Mouse (Mus musculus) spleen, embryonic (tissue): ENCODE measurements at regions not wholly inside any gene's neighbourhood (a gene's known extent, or its start where the extent isn't known, plus 50 kb on each side); places are given as distances from the start of the nearest gene placed in this dataset.

Experiments used
- CTCF ChIA-PET: fragments of 350-600 bp; sonication (Branson Sonifier 250); formaldehyde crosslinking; loops from one replicate; lab custom pipeline; 2022; lab: Charles Lee

DNA sequence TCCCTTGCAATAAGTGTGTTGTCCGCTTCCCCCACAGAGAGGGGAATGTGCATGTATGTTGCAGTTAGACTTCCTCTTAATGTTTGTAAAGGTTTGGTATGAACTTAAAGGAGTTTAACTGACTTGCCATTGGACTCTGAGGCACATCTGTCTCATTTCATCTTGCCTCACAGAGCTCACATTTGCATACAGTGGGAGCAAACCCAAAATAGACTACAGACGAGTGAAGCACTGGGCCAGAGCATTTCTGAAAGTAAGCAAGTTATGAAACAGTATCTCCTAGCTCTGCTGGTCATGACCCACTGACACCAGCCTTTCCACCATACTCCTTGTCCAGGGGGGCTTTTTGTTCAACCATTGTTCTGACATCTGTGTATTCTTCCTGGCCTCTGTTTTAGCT lies 86.8 kb upstream of the Gm15217 start:
- CTCF ChIA-PET: interaction anchor here (0.5 kb wide), 1 partner anchor 10 kb away, joined by 3 read pairs; no protein-coding TSS in a partner anchor

DNA sequence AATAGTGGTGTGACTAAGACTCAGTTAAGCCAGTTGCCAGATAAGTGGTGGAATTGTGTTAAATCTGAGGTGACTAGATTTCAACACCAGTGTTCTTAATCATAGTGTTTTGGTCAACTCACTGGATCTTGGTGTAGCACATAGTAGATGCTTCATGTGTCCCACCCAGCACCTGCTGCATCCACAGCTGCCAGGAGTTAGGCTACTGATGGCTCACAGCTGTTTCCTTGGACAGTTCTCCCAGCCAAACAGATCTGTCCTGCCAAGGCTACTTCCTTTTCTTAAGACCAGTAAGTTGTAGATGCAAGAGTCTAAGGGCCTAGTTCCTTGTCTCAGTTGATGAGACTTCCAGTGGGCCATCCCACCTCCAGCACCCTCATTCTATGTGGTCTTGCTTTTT lies 82.9 kb upstream of the Gm15217 start:
- CTCF ChIA-PET: no interaction called here

DNA sequence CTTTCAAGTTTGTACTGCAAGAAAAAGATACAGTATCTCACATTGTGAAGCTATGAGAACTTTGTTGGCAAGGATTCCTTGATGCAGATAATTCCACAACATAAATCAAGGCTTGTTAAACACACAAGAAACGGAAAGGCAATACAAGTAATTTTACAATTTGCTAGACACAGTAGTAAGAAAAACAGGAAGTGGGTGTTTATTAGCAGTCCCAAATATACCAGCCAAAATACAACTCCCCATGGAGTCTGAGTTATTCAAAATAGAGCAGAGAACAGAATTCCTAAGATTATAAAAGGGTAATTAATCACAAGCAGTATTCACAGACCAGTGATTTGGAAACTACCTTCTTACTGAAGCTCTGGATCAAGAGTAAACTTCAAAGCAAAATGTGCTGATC lies 78.7 kb upstream of the Gm15217 start:
- CTCF ChIA-PET: interaction anchor here (0.8 kb wide), 1 partner anchor 10 kb away, joined by 4 read pairs; no protein-coding TSS in a partner anchor

DNA sequence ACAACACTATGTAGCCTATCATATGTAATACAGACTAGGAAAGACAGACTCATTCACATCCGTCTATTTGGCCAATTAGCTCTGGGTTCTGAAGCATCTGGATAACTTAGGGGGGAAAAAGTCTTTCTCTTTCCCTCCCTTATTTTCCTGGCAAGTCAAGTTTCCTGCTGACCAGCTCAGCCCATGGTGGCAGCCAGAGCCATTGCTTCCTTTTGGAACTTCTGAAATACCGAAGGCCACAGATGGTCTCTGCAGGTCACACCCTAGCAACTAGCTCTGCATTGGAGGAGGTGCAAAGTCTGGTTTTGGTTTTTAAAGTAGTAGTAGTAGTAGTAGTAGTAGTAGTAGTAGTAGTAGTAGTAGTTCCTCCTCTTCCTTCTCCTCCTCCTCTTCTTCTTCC lies 76.6 kb upstream of the Gm15217 start:
- CTCF ChIA-PET: no interaction called here

DNA sequence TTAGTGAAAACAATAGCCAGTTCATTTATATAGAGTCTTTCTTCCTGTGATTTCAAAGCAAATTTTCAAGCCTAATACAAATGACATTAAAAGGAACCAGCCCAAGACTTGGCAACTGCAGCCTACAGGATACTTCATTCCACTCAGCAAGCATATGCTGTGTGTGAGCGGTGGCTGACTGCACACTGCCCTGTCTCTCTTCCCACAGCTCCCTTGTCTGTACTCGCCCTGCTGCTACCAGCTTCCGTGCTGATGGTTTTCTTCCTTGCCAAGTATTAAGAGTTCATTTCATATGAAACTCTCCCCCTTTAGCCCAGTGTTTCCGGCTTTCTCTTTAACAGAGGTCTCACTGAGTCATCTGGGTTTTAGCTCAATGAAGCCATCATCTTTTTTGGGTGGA lies 73.9 kb upstream of the Gm15217 start:
- CTCF ChIA-PET: no interaction called here

DNA sequence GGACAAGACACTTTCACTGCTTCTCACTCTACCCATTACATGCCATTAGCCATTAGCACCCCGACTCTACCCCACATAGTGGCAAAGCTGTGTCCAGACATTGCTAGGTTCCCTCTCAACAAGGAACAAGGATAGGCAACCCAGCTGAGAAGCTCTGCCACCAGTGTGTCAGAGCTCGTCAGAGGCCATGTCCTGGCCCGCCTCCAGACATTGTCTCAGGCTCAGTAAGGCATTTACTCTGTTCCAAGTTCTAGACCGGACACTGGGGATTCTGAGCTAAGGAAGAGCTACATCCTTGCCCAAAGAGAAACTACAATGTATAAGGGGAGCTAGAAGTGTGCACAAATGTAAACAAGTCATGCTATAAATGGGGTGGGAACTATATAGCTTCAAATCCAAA lies 66.2 kb upstream of the Gm15217 start:
- CTCF ChIA-PET: no interaction called here

DNA sequence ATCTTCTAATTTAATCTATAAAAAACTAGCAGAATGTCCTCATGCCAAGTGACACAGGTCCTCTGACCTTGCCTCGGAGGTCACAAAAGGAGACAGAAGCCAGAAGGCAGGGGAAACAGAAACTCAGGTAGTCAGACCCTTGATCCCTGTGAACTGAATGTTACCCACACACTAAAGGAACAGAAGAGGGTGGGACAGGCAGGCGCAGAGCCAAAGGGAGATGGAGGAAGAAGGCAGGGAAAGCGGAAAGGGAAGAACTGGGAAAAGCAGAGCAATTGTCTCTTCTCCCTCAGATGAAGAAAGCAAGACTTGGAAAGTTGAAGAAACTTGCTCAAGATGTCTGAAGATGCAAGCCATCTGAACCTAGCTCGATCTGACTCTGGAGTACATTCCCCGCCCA lies 62.7 kb upstream of the Gm15217 start:
- CTCF ChIA-PET: no interaction called here

DNA sequence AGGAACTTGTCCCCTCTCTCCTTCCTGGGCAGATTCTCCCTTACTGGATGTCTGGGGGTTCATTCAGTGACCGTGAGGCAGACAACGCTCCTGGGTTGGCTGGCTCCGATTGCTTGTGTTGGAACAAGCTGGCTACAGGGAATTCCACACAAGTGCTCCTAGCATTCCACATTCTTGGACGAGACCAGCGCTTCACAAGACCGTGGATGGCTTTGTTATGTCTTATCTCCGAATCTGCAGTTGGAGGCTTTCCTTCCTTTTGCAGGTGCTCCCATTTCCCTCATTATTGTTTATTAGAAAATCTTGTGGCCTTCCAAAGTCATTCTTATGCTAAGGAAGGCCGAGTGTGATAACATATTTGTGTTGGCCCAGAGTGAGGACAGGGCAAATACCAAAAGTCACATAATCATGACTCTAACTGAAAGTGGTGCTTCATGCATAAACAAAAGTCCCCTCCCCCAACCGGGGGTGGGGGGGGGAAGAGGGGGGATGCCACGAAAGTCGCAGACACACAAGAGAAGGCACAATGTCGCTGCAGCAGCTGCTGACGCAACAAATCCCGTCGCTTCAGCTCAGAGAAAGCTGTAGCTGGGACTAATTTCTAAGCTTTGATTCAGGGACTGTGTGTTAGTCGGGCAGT lies 61.7 kb upstream of the Gm15217 start:
- CTCF ChIA-PET: no interaction called here

DNA sequence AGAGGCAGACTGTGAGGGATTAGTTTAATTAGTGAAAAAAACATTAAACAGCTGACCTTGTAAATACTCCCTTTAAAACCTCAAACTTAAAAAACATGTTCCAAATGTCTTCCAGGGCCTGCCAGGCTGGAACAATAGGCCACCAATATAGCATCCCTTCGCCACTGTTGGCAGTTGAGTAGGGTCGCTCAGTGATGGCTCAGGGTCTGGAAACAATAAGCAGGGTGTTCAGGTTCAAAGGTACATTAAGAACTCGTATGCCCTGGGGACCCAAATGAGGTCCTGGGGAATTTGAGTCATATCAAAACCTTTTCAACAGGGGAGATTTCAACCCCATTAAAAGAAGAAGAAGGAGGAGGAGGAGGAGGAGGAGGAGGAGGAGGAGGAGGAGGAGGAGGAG lies 51.1 kb upstream of the Gm15217 start:
- CTCF ChIA-PET: interaction anchor here (0.7 kb wide), 1 partner anchor 37 kb away, joined by 5 read pairs; no protein-coding TSS in a partner anchor
